Mouse (Mus musculus): ENCODE measurements around the gene Sdk1. TPM values are rescaled to one million over a fixed set of nuclear protein-coding genes. Genes with fewer than 3 reads are reported as not detected.

The Sdk1 gene
- polyA plus RNA-seq, 1 experiment from 2014 or later: 0.93 TPM

DNA sequence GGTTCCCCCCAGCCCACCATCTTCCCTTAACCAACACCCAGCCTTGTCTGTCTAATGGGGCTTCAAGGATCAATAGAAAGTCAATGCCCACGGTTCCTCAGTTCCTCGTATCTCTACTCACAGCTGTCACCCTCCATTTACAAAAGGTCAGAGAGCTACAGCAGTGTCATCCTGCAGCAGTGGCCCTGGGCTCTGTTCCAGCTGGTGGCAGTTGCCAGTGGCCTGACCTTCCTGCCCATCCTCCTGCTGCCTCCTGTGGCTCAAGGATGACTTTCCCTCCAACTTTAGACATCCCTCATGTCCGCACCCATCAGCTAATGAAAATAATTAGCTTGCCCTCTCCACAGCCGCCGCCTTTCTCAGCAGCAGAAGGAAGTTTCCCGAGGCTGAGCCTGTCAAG is 759.8 kb downstream of the Sdk1 start:
- Histone ChIP-seq H3K4me3 (ENCODE audit: low read depth, low read length) (no peak overlapping the region), H3K27me3 (ENCODE audit: control insufficient read depth, insufficient read depth, low read length) (no peaks in the 10 kb centered on the region), H3K27ac (ENCODE audit: low read depth, low read length) (no peak overlapping the region), H3K4me1 (ENCODE audit: control insufficient read depth, insufficient read depth, low read length) (no peaks in the 10 kb centered on the region), H3K36me3 (ENCODE audit: control insufficient read depth, insufficient read depth, low read length) (no peaks in the 10 kb centered on the region), H3K9ac (ENCODE audit: low read length) (no peak overlapping the region), H3K4me2 (no peak overlapping the region), H3K9me3 (ENCODE audit: control insufficient read depth, low read length) (no peaks in the 10 kb centered on the region)
- 70% methylated on average over 6 of the region's 6 CpGs for WGBS
- DNase-seq (ENCODE audit: low spot score, missing footprints) (no peak), ATAC-seq (ENCODE audit: low FRiP score) (no peak)

DNA sequence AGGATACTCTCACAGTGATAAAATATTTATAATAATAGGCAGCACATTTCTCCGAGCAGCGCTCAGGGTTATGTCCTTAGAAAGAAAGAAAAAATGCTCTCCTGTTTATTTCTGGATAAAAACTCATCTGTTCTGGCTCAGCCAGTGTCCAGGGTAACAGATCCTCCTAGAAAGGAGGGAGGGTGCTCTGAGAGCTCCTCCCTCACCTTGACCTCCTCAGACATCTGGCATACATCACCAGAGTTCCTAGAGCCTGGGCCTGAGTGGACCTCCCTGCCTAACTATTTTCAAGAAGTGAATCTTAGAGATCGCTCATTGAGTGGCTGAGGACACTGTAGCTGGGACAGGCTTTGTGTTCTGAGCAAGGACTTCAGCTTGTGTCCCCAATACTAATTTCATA is 760.7 kb downstream of the Sdk1 start:
- Histone ChIP-seq H3K27ac (ENCODE audit: low read depth, low read length) (no peak overlapping the region), H3K27me3 (ENCODE audit: control insufficient read depth, insufficient read depth, low read length) (no peaks in the 10 kb centered on the region), H3K4me3 (ENCODE audit: low read depth, low read length) (no peak overlapping the region), H3K9ac (ENCODE audit: low read length) (no peak overlapping the region), H3K4me1 (ENCODE audit: control insufficient read depth, insufficient read depth, low read length) (no peaks in the 10 kb centered on the region), H3K9me3 (ENCODE audit: control insufficient read depth, low read length) (no peaks in the 10 kb centered on the region), H3K36me3 (ENCODE audit: control insufficient read depth, insufficient read depth, low read length) (no peaks in the 10 kb centered on the region), H3K4me2 (no peak overlapping the region)
- ATAC-seq (ENCODE audit: low FRiP score) (no peak), DNase-seq (ENCODE audit: low spot score, missing footprints) (no peak)
- WGBS: 95% methylated on average over 3 of the region's 3 CpGs

DNA sequence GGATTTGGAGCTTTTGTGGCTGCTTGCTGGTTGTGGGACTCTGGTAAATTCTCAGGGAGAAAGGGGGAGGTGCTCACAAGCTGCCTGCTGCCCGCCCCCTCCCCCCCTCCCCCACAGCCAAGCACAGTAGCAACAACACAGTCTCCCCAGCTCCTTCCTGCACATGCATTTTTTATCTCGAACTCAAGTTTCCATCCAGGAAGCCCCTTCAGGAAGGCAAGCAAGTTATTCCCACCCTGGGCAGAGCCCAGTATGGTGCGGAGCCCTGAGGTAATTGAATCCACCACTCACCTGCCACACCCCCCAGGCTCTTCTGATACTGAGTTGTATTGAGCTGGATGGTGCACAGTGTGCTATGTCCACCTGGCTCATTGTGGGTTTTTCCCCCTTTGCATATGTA is 768.9 kb downstream of the Sdk1 start:
- no peak overlapping the region for H3K27ac ChIP-seq (ENCODE audit: low read depth, low read length)
- H3K4me2 ChIP-seq: no peak overlapping the region
- no peak overlapping the region for H3K9ac ChIP-seq (ENCODE audit: low read length)
- H3K36me3 ChIP-seq (ENCODE audit: control insufficient read depth, insufficient read depth, low read length): no peaks in the 10 kb centered on the region
- ATAC-seq (ENCODE audit: low FRiP score) (no peak), DNase-seq (ENCODE audit: low spot score, missing footprints) (peak; percentile 75)
- no peaks in the 10 kb centered on the region for H3K27me3 ChIP-seq (ENCODE audit: control insufficient read depth, insufficient read depth, low read length)
- no peak overlapping the region for H3K4me3 ChIP-seq (ENCODE audit: low read depth, low read length)
- H3K4me1 ChIP-seq (ENCODE audit: control insufficient read depth, insufficient read depth, low read length): peaks cover 7% of the 10 kb centered on the region; the same call in 1 of the 2 replicates
- no peaks in the 10 kb centered on the region; the same call in 1 of the 2 replicates for H3K9me3 ChIP-seq (ENCODE audit: control insufficient read depth, low read length)
- 14% methylated on average over 3 of the region's 3 CpGs for WGBS

DNA sequence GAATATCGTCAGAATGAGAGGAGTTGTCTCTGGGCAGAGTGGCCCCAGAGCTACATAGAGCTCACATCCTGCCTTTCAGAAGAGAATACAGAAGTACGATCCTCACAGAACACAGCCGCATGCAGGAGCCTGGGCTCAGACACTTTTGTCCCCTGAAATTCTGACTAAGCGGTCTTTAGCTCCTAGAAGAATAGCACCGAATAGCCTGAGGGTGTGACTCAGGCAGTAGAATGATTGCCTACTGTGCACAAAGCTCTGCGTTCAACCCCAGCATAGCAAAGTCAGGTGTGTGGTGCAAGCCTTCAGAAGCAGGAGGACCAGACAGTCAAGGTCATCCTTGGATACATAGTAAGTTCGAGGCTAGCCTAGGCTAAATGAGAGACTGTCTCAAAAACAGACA is 775.7 kb downstream of the Sdk1 start:
- Histone ChIP-seq H3K4me1 (ENCODE audit: control insufficient read depth, insufficient read depth, low read length) (no peaks in the 10 kb centered on the region), H3K9me3 (ENCODE audit: control insufficient read depth, low read length) (no peaks in the 10 kb centered on the region; the same call in 1 of the 2 replicates), H3K27ac (ENCODE audit: low read depth, low read length) (no peak overlapping the region), H3K4me3 (ENCODE audit: low read depth, low read length) (no peak overlapping the region), H3K4me2 (no peak overlapping the region), H3K27me3 (ENCODE audit: control insufficient read depth, insufficient read depth, low read length) (no peaks in the 10 kb centered on the region), H3K36me3 (ENCODE audit: control insufficient read depth, insufficient read depth, low read length) (no peaks in the 10 kb centered on the region), H3K9ac (ENCODE audit: low read length) (no peak overlapping the region)
- peak; percentile 14 for DNase-seq (ENCODE audit: low spot score, missing footprints)
- WGBS: 89% methylated on average over 7 of the region's 7 CpGs
- no peak for ATAC-seq (ENCODE audit: low FRiP score)

- Histone ChIP-seq H3K9ac (ENCODE audit: low read length) (no peak overlapping the region), H3K4me1 (ENCODE audit: control insufficient read depth, insufficient read depth, low read length) (no peaks in the 10 kb centered on the region), H3K4me3 (ENCODE audit: low read depth, low read length) (no peak overlapping the region), H3K27ac (ENCODE audit: low read depth, low read length) (no peak overlapping the region), H3K36me3 (ENCODE audit: control insufficient read depth, insufficient read depth, low read length) (no peaks in the 10 kb centered on the region), H3K27me3 (ENCODE audit: control insufficient read depth, insufficient read depth, low read length) (no peaks in the 10 kb centered on the region), H3K9me3 (ENCODE audit: control insufficient read depth, low read length) (no peaks in the 10 kb centered on the region), H3K4me2 (no peak overlapping the region)
- DNase-seq (ENCODE audit: low spot score, missing footprints): peak; percentile 19
- WGBS: 73% methylated on average over 4 of the region's 4 CpGs
- no peak for ATAC-seq (ENCODE audit: low FRiP score)
Observed at GRCm38 (mm10) chr5:142022877-142023580, 781.7 kb downstream of the Sdk1 start.

- no peak for DNase-seq (ENCODE audit: low spot score, missing footprints)
- 84% methylated on average over 12 of the region's 12 CpGs for WGBS
- Histone ChIP-seq H3K27ac (ENCODE audit: low read depth, low read length) (no peak overlapping the region), H3K4me1 (ENCODE audit: control insufficient read depth, insufficient read depth, low read length) (no peaks in the 10 kb centered on the region), H3K27me3 (ENCODE audit: control insufficient read depth, insufficient read depth, low read length) (no peaks in the 10 kb centered on the region), H3K36me3 (ENCODE audit: control insufficient read depth, insufficient read depth, low read length) (no peaks in the 10 kb centered on the region), H3K9ac (ENCODE audit: low read length) (no peak overlapping the region), H3K9me3 (ENCODE audit: control insufficient read depth, low read length) (no peaks in the 10 kb centered on the region), H3K4me3 (ENCODE audit: low read depth, low read length) (no peak overlapping the region), H3K4me2 (no peak overlapping the region)
- no peak for ATAC-seq (ENCODE audit: low FRiP score)
Observed at GRCm38 (mm10) chr5:142024448-142024847, 783.2 kb downstream of the Sdk1 start.

DNA sequence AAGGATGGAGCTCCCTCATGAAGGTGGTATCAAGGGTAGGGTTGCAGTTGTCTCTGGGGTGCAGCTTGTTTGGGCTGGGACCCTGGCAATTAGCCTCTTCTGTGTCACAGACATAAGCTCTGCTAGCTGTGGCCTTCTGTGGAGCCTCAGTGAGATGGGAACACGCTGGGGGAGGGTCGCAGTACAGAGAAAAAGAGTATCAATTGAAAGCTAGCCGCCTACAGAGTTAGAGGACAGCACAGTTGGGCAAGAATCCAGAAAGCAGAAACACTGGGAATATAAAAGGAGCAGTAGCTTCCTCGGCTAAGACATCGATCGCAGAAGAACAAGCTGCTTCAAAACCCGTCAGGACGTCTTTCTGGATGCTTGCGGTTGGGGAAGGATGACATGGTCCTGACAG is 795.2 kb downstream of the Sdk1 start:
- no peaks in the 10 kb centered on the region for H3K9me3 ChIP-seq (ENCODE audit: control insufficient read depth, low read length)
- H3K4me1 ChIP-seq (ENCODE audit: control insufficient read depth, insufficient read depth, low read length): no peaks in the 10 kb centered on the region
- H3K9ac ChIP-seq (ENCODE audit: low read length): no peak overlapping the region
- H3K27ac ChIP-seq (ENCODE audit: low read depth, low read length): no peak overlapping the region
- DNase-seq (ENCODE audit: low spot score, missing footprints) (no peak), ATAC-seq (ENCODE audit: low FRiP score) (no peak)
- H3K4me3 ChIP-seq (ENCODE audit: low read depth, low read length): no peak overlapping the region
- H3K36me3 ChIP-seq (ENCODE audit: control insufficient read depth, insufficient read depth, low read length): no peaks in the 10 kb centered on the region
- 92% methylated on average over 9 of the region's 9 CpGs for whole genome bisulfite sequencing
- no peak overlapping the region for H3K4me2 ChIP-seq
- H3K27me3 ChIP-seq (ENCODE audit: control insufficient read depth, insufficient read depth, low read length): no peaks in the 10 kb centered on the region

- WGBS: 84% methylated on average over 6 of the region's 6 CpGs
- H3K27ac ChIP-seq (ENCODE audit: low read depth, low read length): no peak overlapping the region
- no peaks in the 10 kb centered on the region for H3K9me3 ChIP-seq (ENCODE audit: control insufficient read depth, low read length)
- no peak for ATAC-seq (ENCODE audit: low FRiP score)
- DNase-seq (ENCODE audit: low spot score, missing footprints): no peak
- no peak overlapping the region for H3K4me3 ChIP-seq (ENCODE audit: low read depth, low read length)
- no peaks in the 10 kb centered on the region for H3K27me3 ChIP-seq (ENCODE audit: control insufficient read depth, insufficient read depth, low read length)
- H3K4me2 ChIP-seq: no peak overlapping the region
- H3K4me1 ChIP-seq (ENCODE audit: control insufficient read depth, insufficient read depth, low read length): no peaks in the 10 kb centered on the region
- H3K9ac ChIP-seq (ENCODE audit: low read length): no peak overlapping the region
- no peaks in the 10 kb centered on the region for H3K36me3 ChIP-seq (ENCODE audit: control insufficient read depth, insufficient read depth, low read length)
Observed at GRCm38 (mm10) chr5:142039236-142039635, 797.9 kb downstream of the Sdk1 start.

GRCm38 (mm10) chr5:142039891-142040530 is 798.7 kb downstream of the Sdk1 start:
- no peak overlapping the region for H3K4me3 ChIP-seq (ENCODE audit: low read depth, low read length)
- no peak overlapping the region for H3K27ac ChIP-seq (ENCODE audit: low read depth, low read length)
- no peaks in the 10 kb centered on the region for H3K4me1 ChIP-seq (ENCODE audit: control insufficient read depth, insufficient read depth, low read length)
- no peaks in the 10 kb centered on the region for H3K36me3 ChIP-seq (ENCODE audit: control insufficient read depth, insufficient read depth, low read length)
- 91% methylated on average over 4 of the region's 4 CpGs for WGBS
- H3K9ac ChIP-seq (ENCODE audit: low read length): no peak overlapping the region
- ATAC-seq (ENCODE audit: low FRiP score): no peak
- no peaks in the 10 kb centered on the region for H3K9me3 ChIP-seq (ENCODE audit: control insufficient read depth, low read length)
- no peaks in the 10 kb centered on the region for H3K27me3 ChIP-seq (ENCODE audit: control insufficient read depth, insufficient read depth, low read length)
- no peak overlapping the region for H3K4me2 ChIP-seq
- DNase-seq (ENCODE audit: low spot score, missing footprints): no peak
